Mouse (Mus musculus) spleen, adult 2 months (tissue): ENCODE results near the gene Zdhhc13. TPM values are rescaled to one million over a fixed set of nuclear protein-coding genes. Genes with fewer than 3 reads are reported as not detected.

Source experiments
- DNase-seq, 2 experiments: peaks; one replicate each; pipeline versions ENCODE4 v3.0.0 to v3.0.0-alpha.2; 2012 to 2021; ENCODE audit warnings: low spot score in 2 of 2, low read depth in 1 of 2
- H3K27ac ChIP-seq: fragments of 200-500 bp; 2 replicates; pipeline ENCODE4 v1.5.1; 2012; ENCODE audit warnings: low read length, inconsistent platforms; ENCODE audit not compliant: insufficient read depth
- H3K27me3 ChIP-seq: fragments of 200-500 bp; 2 replicates; pipeline ENCODE4 v1.6.1; 2012; ENCODE audit warnings: mild to moderate bottlenecking, moderate library complexity, low read length, inconsistent platforms; ENCODE audit not compliant: control insufficient read depth, insufficient read depth
- H3K36me3 ChIP-seq: fragments of 200-500 bp; 2 replicates; pipeline ENCODE4 v1.6.1; 2012; ENCODE audit warnings: mild to moderate bottlenecking, low read length, inconsistent platforms; ENCODE audit not compliant: control insufficient read depth, insufficient read depth
- H3K4me1 ChIP-seq: fragments of 200-500 bp; 2 replicates; pipeline ENCODE4 v1.6.1; 2011; ENCODE audit warnings: inconsistent platforms; ENCODE audit not compliant: control insufficient read depth, insufficient read depth, insufficient read length
- H3K4me3 ChIP-seq: fragments of 200-500 bp; 2 replicates; pipeline ENCODE4 v1.5.1; 2011; ENCODE audit warnings: mild to moderate bottlenecking, inconsistent platforms; ENCODE audit not compliant: insufficient read depth, insufficient read length; ENCODE audit errors: extremely low read depth
- CTCF ChIP-seq: fragments of 200-500 bp; IDR thresholded peaks from 2 replicates; pipeline ENCODE4 v1.5.1; 2011; ENCODE audit warnings: mild to moderate bottlenecking, inconsistent platforms; ENCODE audit not compliant: insufficient read depth, insufficient read length, insufficient replicate concordance; ENCODE audit errors: extremely low read depth
- POLR2A ChIP-seq: fragments of 200-500 bp; IDR thresholded peaks from 2 replicates; pipeline ENCODE4 v1.6.1; 2011; ENCODE audit warnings: low read depth, low read length, inconsistent platforms
- WGBS: fragments of 180-500 bp; shearing (Covaris S2); methylation state at CpG from one replicate; pipeline ENCODE4 v1.1.7; 2018; 5-methylcytosine and 5-hydroxymethylcytosine counted together
- polyA plus RNA-seq: library from polyadenylated mRNA; depleted of rRNA; stranded (reverse); fragments of >200 nt; gene quantifications from 2 replicates; pipeline ENCODE4 v1.2.3, GENCODE M21; 2012

Zdhhc13 gene
- polyA plus RNA-seq, 1 experiment: 6.9 TPM

DNA sequence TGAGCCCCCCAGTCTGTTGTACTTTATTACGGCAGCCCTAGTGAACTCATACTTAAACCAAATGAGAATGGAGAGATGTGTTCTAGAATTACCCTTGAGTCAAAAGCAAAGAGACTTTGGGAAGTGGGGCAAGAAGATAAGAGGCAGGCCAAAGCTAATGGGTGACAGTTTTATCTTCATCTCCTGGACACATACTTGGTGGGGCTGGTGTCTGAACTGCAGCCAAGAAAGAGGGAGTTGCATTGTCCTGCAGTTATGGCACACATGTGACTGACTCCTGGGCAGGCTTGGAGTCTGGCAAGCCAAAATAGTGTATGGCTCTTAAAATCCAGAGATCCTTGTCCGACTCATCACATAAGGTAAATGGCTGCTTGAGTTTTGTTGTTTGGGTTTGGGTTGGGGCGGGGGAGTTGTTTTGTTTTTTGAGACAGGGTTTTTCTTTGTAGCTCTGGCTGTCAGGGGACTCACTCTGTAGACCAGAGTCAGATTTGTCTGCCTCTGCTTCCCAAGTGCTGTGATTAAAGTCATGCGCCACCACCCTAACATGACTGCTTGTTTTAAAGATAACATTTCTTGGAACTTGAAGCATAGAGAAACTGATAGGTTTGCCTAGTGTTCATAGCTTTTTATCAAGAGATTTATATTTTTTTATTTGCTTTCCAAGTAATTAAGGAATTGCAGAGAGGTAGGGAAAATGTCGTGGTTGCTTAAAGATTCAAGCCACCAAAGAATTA, 40.5 kb downstream of the Zdhhc13 start:
- Histone ChIP-seq H3K36me3 (peaks cover 30% of the 10 kb centered on the region), H3K4me3 (no peak overlapping the region), H3K27me3 (no peaks in the 10 kb centered on the region), H3K4me1 (no peaks in the 10 kb centered on the region), H3K27ac (no peak overlapping the region)
- no peak for TF ChIP-seq POLR2A
- TF ChIP-seq CTCF: no peak
- WGBS: 80% methylated on average over 5 of the region's 5 CpGs
- no peak for DNase-seq

- DNase-seq: no peak
- Histone ChIP-seq H3K4me3 (no peak overlapping the region), H3K4me1 (no peaks in the 10 kb centered on the region), H3K36me3 (peaks cover 21% of the 10 kb centered on the region), H3K27me3 (no peaks in the 10 kb centered on the region), H3K27ac (no peak overlapping the region)
- TF ChIP-seq POLR2A: no peak
- TF ChIP-seq CTCF: no peak
- 64% methylated on average over 2 of the region's 2 CpGs for WGBS
These were observed 41.6 kb downstream of the Zdhhc13 start for GRCm38 (mm10) chr7:48830395-48830794.

- 52% methylated on average over 1 of the region's 1 CpGs for WGBS
- peaks cover 3% of the 10 kb centered on the region; the same call in 1 of the 2 replicates for H3K4me1 ChIP-seq
- no peak for DNase-seq
These were observed 43.9 kb downstream of the Zdhhc13 start for GRCm38 (mm10) chr7:48832735-48833134.

DNA sequence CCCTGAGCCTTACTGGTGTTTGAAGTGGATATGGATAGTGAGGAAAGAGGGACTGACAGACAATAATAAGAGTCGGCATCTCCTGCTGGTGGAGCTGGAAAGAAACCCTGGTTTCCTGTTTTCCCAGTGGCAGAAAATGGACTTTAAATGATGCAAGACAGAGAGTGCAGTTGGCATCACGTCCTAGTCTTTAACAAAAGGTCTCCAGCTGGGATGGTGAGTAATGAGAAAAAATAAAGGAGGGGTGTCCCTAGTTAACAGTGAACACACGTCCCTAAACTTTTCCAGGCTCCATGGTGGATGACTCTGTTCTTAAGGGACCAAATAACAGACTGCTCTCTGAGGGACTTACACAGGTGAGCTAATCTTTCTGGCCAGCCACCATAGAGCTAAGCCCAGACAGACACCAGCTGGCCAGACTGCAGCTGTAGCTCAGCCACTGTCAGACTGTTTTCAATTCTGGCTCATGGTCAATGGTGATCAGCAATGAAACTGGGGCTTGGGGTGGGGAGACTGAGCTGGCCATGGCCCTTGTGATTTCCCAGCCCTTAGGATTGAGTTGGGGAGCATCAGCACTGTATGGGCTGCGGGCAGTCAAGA, 45.7 kb downstream of the Zdhhc13 start:
- peaks cover 3% of the 10 kb centered on the region; the same call in 1 of the 2 replicates for H3K4me1 ChIP-seq
- H3K4me3 ChIP-seq: no peak overlapping the region
- no peaks in the 10 kb centered on the region for H3K27me3 ChIP-seq
- no peak overlapping the region for H3K27ac ChIP-seq
- TF ChIP-seq CTCF: no peak
- no peak for TF ChIP-seq POLR2A
- 82% methylated on average over 4 of the region's 4 CpGs for WGBS
- H3K36me3 ChIP-seq: no peaks in the 10 kb centered on the region
- no peak for DNase-seq

More at GRCm38 (mm10) chr7:48832735-48833134, 43.9 kb downstream of the Zdhhc13 start:
- H3K27ac ChIP-seq: no peak overlapping the region
- H3K4me3 ChIP-seq: no peak overlapping the region
- peaks cover 1% of the 10 kb centered on the region; the same call in 1 of the 2 replicates for H3K36me3 ChIP-seq
- no peak for TF ChIP-seq CTCF
- no peak for TF ChIP-seq POLR2A
- H3K27me3 ChIP-seq: no peaks in the 10 kb centered on the region

DNA sequence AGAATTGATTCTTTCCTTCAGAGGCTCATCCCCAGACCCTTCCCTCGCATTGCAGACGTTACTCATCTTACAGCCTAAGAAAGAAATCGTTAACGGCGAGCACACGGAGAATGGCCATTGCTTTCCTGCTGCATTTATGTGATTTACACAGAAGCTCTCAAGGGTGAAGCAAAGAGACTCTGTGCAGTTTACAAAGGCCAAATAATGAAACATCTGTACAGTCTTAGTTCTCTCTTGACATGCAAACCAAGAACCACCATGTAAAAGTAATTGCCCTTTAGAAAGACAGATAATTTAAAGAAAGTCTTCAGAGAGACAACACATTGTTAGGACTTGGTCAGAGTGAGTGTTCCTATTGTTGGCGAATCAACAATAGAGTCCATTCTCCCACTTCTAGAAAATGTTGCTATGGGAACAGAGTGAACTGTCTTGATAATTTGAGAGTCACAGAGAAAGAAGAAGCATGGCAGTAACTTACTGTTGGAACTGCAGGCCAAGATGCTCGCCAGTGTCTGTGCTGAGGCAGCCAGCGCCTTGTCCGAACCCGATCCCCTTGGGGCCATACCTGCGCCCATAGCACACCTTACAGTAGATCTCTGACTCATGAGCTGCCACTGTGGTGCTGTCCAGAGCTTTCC, 46.3 kb downstream of the Zdhhc13 start:
- WGBS: 89% methylated on average over 12 of the region's 12 CpGs
- Histone ChIP-seq H3K4me3 (no peak overlapping the region), H3K27ac (no peak overlapping the region), H3K27me3 (no peaks in the 10 kb centered on the region), H3K36me3 (no peaks in the 10 kb centered on the region), H3K4me1 (peaks cover 3% of the 10 kb centered on the region; the same call in 1 of the 2 replicates)
- no peak for DNase-seq
- TF ChIP-seq CTCF: no peak
- TF ChIP-seq POLR2A: no peak

- no peak for DNase-seq
- Histone ChIP-seq H3K4me1 (peaks cover 3% of the 10 kb centered on the region; the same call in 1 of the 2 replicates), H3K4me3 (no peak overlapping the region), H3K36me3 (no peaks in the 10 kb centered on the region), H3K27me3 (no peaks in the 10 kb centered on the region), H3K27ac (no peak overlapping the region)
- WGBS: 41% methylated on average over 6 of the region's 6 CpGs
- TF ChIP-seq CTCF: no peak
- no peak for TF ChIP-seq POLR2A
These were observed 48.1 kb downstream of the Zdhhc13 start for GRCm38 (mm10) chr7:48836949-48837348.
